Mouse (Mus musculus) neural tube, embryonic 14.5 days (tissue): ENCODE results near the gene Xrcc2. TPM values are rescaled to one million over a fixed set of nuclear protein-coding genes. Genes with fewer than 3 reads are reported as not detected.

Experiments
- ATAC-seq: fragments of 200-750 bp; cut with Nextera tagmentation; 2 replicates; pipeline ENCODE4 v1.8.0; 2017; ENCODE audit warnings: low read depth, mild to moderate bottlenecking, moderate TSS enrichment, moderate library complexity
- H3K27ac ChIP-seq: fragments of 300-500 bp; sonication (generic); 2 replicates; pipeline ENCODE4 v1.5.1; 2014; ENCODE audit warnings: low read depth, mild to moderate bottlenecking, control low read depth, low read length, moderate library complexity, mixed read lengths
- H3K27me3 ChIP-seq: fragments of 300-500 bp; sonication (generic); 2 replicates; pipeline ENCODE4 v1.6.1; 2014; ENCODE audit warnings: low read length; ENCODE audit not compliant: control insufficient read depth, insufficient read depth
- H3K36me3 ChIP-seq: fragments of 300-500 bp; sonication (generic); 2 replicates; pipeline ENCODE4 v1.6.1; 2014; ENCODE audit warnings: low read length, mixed read lengths; ENCODE audit not compliant: control insufficient read depth, insufficient read depth
- H3K4me1 ChIP-seq: fragments of 300-500 bp; sonication (generic); 2 replicates; pipeline ENCODE4 v1.6.1; 2014; ENCODE audit warnings: low read length; ENCODE audit not compliant: control insufficient read depth, insufficient read depth
- H3K4me2 ChIP-seq: fragments of 300-500 bp; sonication (generic); 2 replicates; pipeline ENCODE4 v1.6.1; 2014; ENCODE audit warnings: mild to moderate bottlenecking, low read depth, low read length, control low read depth
- H3K4me3 ChIP-seq: fragments of 300-500 bp; sonication (generic); 2 replicates; pipeline ENCODE4 v1.5.1; 2014; ENCODE audit warnings: low read depth, low read length, control low read depth, mixed read lengths
- H3K9ac ChIP-seq: fragments of 300-500 bp; sonication (generic); replicated peaks from 2 replicates; pipeline ENCODE4 v1.6.1; 2014; ENCODE audit warnings: low read depth, mild to moderate bottlenecking, control low read depth, low read length, mixed read lengths
- H3K9me3 ChIP-seq: fragments of 300-500 bp; sonication (generic); 2 replicates; pipeline ENCODE4 v1.6.1; 2016; ENCODE audit warnings: low read length; ENCODE audit not compliant: control insufficient read depth
- WGBS: fragments of 180-500 bp; shearing (Covaris S2); extraction: QIAGEN DNeasy Blood & Tissue Kit; methylation state at CpG from one replicate; pipeline ENCODE4 v1.1.7; 2014; 5-methylcytosine and 5-hydroxymethylcytosine counted together
- polyA plus RNA-seq: library from polyadenylated mRNA; unstranded; fragments of >200 nt; fragmentation: Nextera tagmentation; extraction: Ambion mirVana; gene quantifications from 2 replicates; pipeline ENCODE4 v1.2.1, GENCODE M21; 2014

Gene Xrcc2
- polyA plus RNA-seq, 1 experiment from 2014 or later: 5.2 TPM

DNA sequence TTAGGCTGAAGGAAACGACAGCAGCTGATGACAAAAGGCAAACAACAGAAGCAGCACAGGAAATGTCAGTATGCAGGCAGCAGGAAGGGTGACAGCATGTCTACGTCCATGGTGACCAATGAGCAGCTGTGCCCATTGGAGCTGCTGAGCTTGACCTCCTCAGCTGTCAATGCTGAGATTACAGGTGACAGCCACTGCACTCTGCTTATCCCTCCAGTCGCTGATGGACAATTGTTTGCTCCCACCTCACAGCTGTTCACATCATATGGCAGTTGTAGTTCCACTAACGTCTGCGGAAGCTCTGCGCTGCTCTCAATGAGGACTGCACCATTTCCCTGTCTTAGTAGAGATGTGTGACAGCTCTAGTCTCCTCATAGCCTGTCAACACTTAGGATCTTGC lies 9.8 kb downstream of the Xrcc2 start:
- no peak for ATAC-seq
- H3K4me1 ChIP-seq: no peaks in the 10 kb centered on the region
- H3K4me3 ChIP-seq: no peak overlapping the region
- WGBS: 86% methylated on average over 6 of the region's 6 CpGs
- no peak overlapping the region for H3K9ac ChIP-seq
- no peak overlapping the region for H3K27ac ChIP-seq
- no peaks in the 10 kb centered on the region for H3K9me3 ChIP-seq
- H3K4me2 ChIP-seq: no peak overlapping the region
- no peaks in the 10 kb centered on the region for H3K36me3 ChIP-seq
- no peaks in the 10 kb centered on the region for H3K27me3 ChIP-seq

DNA sequence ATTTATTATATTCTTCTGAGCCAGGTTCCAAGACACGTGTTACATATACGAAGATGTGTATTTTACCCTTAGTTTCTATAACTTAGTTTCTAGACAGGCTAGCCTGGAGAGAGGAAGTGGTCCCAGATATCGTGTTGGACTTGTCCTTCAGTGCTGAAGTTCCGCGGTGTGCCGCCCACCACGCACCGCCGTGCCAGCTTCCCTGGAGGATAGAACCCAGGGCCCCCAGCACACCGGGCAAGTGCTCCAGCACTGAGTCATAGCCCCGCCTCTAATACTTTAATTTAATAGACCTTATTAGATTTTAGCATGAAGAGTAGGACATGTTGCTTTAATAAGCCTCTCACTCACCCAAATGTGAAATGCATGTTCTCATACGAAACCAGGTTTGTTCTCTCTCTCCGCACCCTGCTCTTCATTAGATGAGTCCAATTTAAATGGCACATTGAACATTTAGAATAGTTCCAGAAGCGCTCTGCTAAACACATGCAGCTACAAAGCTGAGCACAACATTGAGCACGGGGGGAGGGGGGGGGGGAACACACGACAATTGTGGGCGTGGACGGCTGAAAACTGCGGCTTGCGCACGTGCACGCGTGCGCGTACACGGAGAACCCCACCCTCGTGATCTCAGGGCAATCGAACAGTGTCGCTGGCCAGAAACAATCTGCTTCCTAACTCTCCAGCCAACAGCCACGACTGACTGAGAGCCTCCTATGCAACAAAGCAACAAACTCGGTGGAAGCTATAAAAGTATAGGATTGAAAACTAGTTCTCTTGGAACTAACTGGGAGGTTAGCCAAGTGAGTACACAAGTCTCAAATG lies 33.7 kb downstream of the Xrcc2 start:
- no peaks in the 10 kb centered on the region for H3K4me1 ChIP-seq
- no peak overlapping the region for H3K9ac ChIP-seq
- H3K4me2 ChIP-seq: no peak overlapping the region
- H3K27me3 ChIP-seq: no peaks in the 10 kb centered on the region
- H3K27ac ChIP-seq: no peak overlapping the region
- no peaks in the 10 kb centered on the region for H3K9me3 ChIP-seq
- no peak for ATAC-seq
- H3K4me3 ChIP-seq: no peak overlapping the region
- WGBS: 95% methylated on average over 31 of the region's 31 CpGs
- H3K36me3 ChIP-seq: no peaks in the 10 kb centered on the region

DNA sequence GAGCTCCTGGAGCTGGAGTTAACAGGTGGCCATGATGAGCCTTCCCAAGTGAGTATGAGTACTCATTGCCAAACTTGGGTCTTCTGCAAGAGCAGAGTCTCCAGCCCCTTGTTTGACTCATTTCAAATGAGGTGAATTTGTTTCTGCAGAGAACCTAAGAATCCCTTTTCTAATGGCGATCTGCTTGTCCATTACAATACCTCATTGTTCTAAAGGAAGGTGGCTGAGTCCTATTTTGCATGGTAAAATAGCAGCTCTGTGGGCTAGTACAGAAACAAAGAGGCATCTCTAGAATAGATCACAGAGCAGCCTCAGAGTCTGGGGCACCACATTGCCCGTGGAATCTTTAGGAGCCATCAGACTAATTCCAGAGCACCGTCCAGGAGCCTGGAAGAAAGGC lies 34.6 kb downstream of the Xrcc2 start:
- no peaks in the 10 kb centered on the region for H3K36me3 ChIP-seq
- no peak overlapping the region for H3K9ac ChIP-seq
- no peaks in the 10 kb centered on the region for H3K4me1 ChIP-seq
- WGBS: 66% methylated on average over 3 of the region's 3 CpGs
- H3K4me2 ChIP-seq: no peak overlapping the region
- no peaks in the 10 kb centered on the region for H3K9me3 ChIP-seq
- no peaks in the 10 kb centered on the region for H3K27me3 ChIP-seq
- no peak overlapping the region for H3K4me3 ChIP-seq
- no peak overlapping the region for H3K27ac ChIP-seq
- no peak for ATAC-seq

DNA sequence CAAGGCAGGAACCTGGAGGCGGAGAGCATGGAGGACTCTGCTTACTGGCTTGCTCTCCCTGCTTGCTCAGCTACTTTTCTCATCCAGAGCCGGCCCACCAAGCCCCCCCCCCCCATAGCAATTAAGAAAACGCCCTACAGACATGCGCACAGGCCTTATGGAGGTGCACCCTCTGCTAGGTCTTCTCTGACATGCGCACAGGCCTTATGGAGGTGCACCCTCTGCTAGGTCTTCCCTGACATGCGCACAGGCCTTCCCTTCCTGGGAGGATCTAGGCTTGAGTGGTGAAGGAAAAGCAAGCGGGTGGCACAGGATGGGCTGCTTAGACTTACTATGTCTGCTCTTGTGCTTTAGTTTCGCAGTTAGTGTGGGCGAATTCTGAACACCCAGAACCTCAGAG lies 37.3 kb downstream of the Xrcc2 start:
- Histone ChIP-seq H3K27me3 (no peaks in the 10 kb centered on the region), H3K4me2 (no peak overlapping the region), H3K9ac (no peak overlapping the region), H3K9me3 (no peaks in the 10 kb centered on the region), H3K4me1 (no peaks in the 10 kb centered on the region), H3K36me3 (no peaks in the 10 kb centered on the region), H3K4me3 (no peak overlapping the region), H3K27ac (no peak overlapping the region)
- 85% methylated on average over 9 of the region's 9 CpGs for WGBS
- ATAC-seq: no peak

DNA sequence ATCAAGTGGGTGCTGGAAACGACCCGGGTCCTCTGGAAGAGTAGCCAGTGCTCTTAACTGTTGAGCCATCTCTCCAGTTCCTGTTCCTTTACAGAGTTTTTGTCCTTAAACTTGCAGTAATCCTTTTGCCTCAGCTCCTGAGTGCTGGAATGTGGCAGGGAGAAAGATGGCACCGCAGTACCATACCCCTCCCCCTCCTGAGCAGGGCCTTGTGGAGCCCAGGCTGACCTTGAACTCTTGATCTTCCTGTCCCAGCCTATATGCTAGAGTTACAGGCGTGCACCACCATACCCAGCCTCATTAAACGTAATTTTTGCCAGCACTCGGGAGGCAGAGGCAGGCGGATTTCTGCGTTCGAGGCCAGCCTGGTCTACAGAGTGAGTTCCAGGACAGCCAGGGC lies 38.9 kb downstream of the Xrcc2 start:
- Histone ChIP-seq H3K27ac (no peak overlapping the region), H3K4me3 (no peak overlapping the region), H3K9ac (no peak overlapping the region), H3K4me1 (no peaks in the 10 kb centered on the region), H3K36me3 (no peaks in the 10 kb centered on the region), H3K4me2 (no peak overlapping the region), H3K9me3 (no peaks in the 10 kb centered on the region), H3K27me3 (no peaks in the 10 kb centered on the region)
- no peak for ATAC-seq
- WGBS: 83% methylated on average over 9 of the region's 9 CpGs

DNA sequence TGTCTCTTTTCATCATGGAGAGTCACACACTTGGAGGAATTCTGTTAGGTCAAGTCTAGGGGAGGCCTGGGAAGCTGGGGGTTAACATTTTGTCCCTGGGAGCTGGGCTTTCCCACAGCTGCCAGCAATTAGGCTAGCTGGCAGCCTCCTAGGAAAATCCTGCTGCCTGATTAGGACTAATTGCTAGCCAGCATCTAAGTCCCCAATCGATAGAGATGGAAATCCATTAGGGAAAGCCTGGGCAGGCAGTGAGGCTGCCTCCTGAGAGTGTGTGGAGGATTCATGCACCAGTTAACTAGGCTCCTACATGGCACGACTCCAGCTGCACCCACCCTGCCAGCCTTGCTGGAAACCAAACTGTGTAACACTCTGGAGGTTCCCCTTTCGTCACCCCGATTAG lies 39.5 kb downstream of the Xrcc2 start:
- no peaks in the 10 kb centered on the region for H3K4me1 ChIP-seq
- H3K27ac ChIP-seq: no peak overlapping the region
- H3K27me3 ChIP-seq: no peaks in the 10 kb centered on the region
- no peak overlapping the region for H3K4me2 ChIP-seq
- no peak overlapping the region for H3K9ac ChIP-seq
- peak; percentile 38; the same call in 1 of the 2 replicates for ATAC-seq
- H3K9me3 ChIP-seq: no peaks in the 10 kb centered on the region
- H3K36me3 ChIP-seq: no peaks in the 10 kb centered on the region
- H3K4me3 ChIP-seq: no peak overlapping the region
- 32% methylated on average over 4 of the region's 4 CpGs for WGBS

DNA sequence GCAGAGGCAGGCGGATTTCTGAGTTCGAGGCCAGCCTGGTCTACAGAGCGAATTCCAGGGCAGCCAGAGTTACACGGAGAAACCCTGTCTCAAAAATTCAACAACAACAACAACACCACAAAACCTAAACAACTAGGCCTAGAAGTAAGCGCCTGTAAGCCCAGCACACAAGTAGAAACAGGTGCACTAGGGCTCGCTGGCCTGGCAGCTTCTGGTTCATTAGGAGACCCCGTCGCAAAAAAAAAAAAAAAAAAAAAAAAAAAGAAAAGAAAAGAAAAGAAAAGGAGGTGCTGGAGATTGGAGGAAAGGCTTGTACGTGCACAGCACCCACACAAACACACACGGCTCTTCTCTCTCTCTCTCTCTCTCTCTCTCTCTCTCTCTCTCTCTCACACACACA lies 40.1 kb downstream of the Xrcc2 start:
- Histone ChIP-seq H3K4me3 (no peak overlapping the region), H3K27ac (no peak overlapping the region), H3K9ac (no peak overlapping the region), H3K4me2 (no peak overlapping the region), H3K4me1 (no peaks in the 10 kb centered on the region), H3K36me3 (no peaks in the 10 kb centered on the region), H3K27me3 (no peaks in the 10 kb centered on the region), H3K9me3 (no peaks in the 10 kb centered on the region)
- 74% methylated on average over 10 of the region's 10 CpGs for WGBS
- ATAC-seq: no peak

DNA sequence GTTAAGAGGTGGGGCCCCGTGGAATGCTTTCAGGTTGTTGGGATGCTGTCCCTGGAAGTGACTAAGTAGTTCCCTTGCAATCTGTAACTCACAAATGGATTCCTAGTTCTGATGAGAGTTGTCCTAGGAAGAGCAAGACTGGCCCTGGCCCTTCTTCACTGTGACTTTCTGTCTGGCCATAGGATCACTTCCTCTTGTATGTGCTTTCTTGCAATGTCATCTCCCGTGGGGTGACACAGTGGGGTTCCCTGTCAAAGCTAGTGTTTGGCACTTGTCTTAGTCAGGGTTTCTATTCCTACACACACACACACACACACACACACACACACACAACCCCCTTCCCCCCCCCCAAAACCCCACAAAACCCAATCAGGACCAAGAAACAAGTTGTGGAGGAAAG lies 42.5 kb downstream of the Xrcc2 start:
- H3K9ac ChIP-seq: no peak overlapping the region
- H3K36me3 ChIP-seq: no peaks in the 10 kb centered on the region
- H3K4me1 ChIP-seq: no peaks in the 10 kb centered on the region
- no peak overlapping the region for H3K27ac ChIP-seq
- H3K9me3 ChIP-seq: no peaks in the 10 kb centered on the region
- no peak overlapping the region for H3K4me3 ChIP-seq
- ATAC-seq: no peak
- H3K4me2 ChIP-seq: no peak overlapping the region
- no peaks in the 10 kb centered on the region for H3K27me3 ChIP-seq
- WGBS: 72% methylated on average over 2 of the region's 2 CpGs

DNA sequence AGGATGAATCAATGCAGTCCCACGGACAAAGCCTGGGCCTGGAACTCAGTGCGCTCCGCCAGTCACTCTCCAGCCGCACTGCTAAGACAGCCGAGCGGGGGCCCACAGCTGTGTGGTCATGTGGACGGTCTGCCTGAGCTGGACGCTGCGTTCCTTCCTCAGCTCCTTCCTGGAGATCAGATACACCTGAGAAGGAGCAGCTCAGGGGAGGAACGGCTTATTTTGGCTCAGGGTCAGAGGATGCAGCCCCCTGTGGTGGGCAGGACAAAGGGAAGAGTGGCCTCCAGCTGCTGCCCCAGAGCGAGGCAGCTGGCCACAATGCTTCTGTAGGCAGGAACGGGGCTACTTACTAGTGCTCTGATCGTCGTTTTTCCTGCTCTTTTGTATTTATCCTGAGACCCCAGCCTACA lies 51.0 kb downstream of the Xrcc2 start:
- 0 out of 2 replicates have a peak, but pooled peaks have one; percentile 44 for ATAC-seq
- H3K27ac ChIP-seq: no peak overlapping the region
- WGBS: 5% methylated on average over 14 of the region's 14 CpGs
- H3K4me3 ChIP-seq: no peak overlapping the region
- no peaks in the 10 kb centered on the region for H3K4me1 ChIP-seq
- no peaks in the 10 kb centered on the region for H3K27me3 ChIP-seq
- H3K9ac ChIP-seq: no peak overlapping the region
- no peaks in the 10 kb centered on the region for H3K36me3 ChIP-seq
- H3K9me3 ChIP-seq: no peaks in the 10 kb centered on the region
- peak overlapping the region; percentile 26; the same call in 1 of the 2 replicates for H3K4me2 ChIP-seq
